Mouse (Mus musculus): ENCODE data around the gene March9.
A peak's percentile ranks its signal among the peaks of the same experiment; 100 is the strongest.

Gene March9

DNA sequence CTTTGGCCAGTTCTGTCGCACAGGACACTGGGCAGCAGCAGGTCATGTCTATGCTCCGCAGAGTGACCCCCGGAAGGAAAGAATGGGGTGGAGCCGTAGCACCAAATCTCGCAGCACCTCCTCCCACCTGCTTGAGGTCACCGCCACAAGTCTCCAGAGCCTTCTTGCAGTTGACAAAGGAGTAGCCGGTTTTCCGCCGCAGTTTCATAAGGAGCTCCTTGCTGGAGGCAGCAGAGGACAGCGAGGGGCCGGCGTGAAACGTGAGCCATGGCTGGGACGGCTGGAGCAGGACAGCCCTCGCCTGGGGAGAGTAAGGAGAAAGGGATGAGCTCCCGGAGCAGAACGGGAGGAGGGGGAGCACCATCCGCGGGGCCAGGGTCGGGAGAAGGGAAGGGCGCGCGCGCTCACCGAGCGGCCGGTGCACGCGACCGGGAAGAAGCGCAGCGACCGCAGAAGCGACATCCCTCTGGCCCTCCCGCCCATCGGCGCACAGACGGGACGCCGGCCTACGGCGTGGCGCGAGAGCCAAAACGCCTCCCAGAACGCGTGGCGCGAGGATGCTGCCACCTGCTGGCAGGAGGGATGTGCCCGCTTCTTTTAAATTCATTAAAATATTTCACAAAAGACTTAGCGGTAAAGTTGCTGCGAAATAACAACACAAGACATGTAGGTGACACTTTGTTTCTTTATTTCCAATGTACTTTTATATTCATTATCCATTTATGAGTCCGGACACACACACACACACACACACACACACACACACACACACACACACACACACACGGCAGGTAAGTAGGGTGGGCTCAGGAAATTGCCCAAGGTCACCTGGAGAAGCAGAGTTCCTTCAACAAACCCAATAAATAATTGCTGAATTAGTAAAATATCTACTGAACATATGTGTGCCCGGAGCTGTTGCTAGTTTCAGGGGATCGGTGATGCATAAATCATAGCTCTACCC lies 29.4 kb downstream of the March9 start, which contains the start of gene Tsfm:
Gene Tsfm, minus strand, starts transcription at position 505 of the 961 bp plus-strand sequence.
- peak; percentile 96 for DNase-seq

- DNase-seq: no peak
Measured at GRCm38 (mm10) chr10:127018422-127018821, 41.6 kb downstream of the March9 start.

- no peak for DNase-seq
Measured at GRCm38 (mm10) chr10:127017071-127017470, 42.9 kb downstream of the March9 start.

- no peak for DNase-seq
Measured at GRCm38 (mm10) chr10:127016488-127016887, 43.5 kb downstream of the March9 start.

Measured in lung, postnatal 14 days (tissue).